Mouse (Mus musculus): ENCODE results near the gene Nrg4.
"Not testable (repeated sequence)": the region's sequence is repeated elsewhere in the genome, so short reads cannot be mapped to it uniquely, and the experiment has no call there.

The Nrg4 gene

GRCm38 (mm10) chr9:55322641-55323040, 4.0 kb downstream of the Nrg4 start:
- DNase-seq (ENCODE audit: low spot score) = no peak

- DNase-seq (ENCODE audit: low spot score) = no peak
Measured at GRCm38 (mm10) chr9:55313619-55314261, 12.9 kb downstream of the Nrg4 start.

- peak; percentile 43 for DNase-seq (ENCODE audit: low spot score)
Measured at GRCm38 (mm10) chr9:55311560-55311959, 15.1 kb downstream of the Nrg4 start.

DNA sequence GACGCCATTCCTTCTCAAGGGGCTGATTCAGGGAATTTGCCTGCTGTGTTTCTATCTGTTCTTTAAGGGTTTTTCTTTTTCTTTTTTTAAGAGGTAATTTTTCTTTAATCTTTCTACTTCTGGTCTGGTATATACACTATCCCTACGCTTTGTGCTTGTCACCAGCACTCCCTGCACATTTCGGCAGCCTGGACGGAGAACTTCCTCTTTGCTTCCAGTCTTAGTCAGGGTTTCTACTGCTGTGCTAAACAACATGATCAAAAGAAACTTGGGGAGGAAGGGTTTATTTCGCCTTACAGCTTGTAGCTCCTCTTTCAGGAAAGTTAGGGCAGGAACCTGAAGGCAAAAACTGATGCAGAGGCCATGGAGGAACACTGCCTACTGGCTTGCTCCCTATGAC, 18.2 kb downstream of the Nrg4 start:
- no peak for DNase-seq (ENCODE audit: low spot score)

DNA sequence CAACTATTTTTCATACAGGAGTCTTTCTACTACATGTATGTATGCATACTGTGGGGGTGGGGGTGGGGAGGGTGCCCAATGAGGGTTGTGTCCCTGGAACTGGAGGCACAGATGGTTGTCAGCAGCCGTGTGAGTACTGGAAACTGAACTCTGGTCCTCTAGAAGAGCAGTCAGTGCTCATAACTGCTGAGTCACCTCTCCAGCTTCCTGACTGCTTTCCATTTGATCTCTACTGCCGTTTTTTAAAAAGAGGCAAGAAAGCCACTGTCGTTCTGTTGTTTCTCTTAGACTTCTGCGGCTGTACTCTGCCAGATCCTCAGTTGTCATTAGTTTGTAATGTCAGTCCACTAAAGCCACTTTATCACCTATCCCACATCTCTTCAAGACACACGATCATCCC, 19.1 kb downstream of the Nrg4 start:
- no peak for DNase-seq (ENCODE audit: low spot score)

DNA sequence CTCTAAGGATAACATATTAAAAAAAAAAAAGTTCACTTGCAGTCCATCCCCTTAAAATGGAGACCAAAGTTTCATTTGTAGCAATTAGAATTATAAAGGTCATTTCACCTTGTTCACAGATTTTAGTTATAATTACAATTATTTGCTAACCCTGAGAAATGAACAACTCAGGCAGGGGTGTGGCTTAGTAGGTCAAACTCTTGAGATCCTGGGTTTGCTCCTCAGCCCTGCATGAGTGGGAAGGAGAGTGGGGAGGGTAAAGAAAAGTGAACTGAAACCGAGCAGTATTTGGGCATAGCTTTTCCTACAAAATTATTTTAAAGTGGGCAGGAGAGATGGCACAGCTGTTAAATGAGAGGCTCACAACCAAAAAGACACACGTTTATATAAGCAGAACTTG, 19.6 kb downstream of the Nrg4 start:
- no peak for DNase-seq (ENCODE audit: low spot score)

GRCm38 (mm10) chr9:55296221-55296620, 30.4 kb downstream of the Nrg4 start:
- no peak for DNase-seq (ENCODE audit: low spot score)

- DNase-seq (ENCODE audit: low spot score) = no peak
Measured at GRCm38 (mm10) chr9:55291966-55292365, 34.7 kb downstream of the Nrg4 start.

GRCm38 (mm10) chr9:55289475-55290198, 37.0 kb downstream of the Nrg4 start:
- DNase-seq (ENCODE audit: low spot score) = no peak

- no peak for DNase-seq (ENCODE audit: low spot score)
Measured at GRCm38 (mm10) chr9:55285197-55285596, 41.4 kb downstream of the Nrg4 start.

- DNase-seq (ENCODE audit: low spot score) = peak; percentile 19
Measured at GRCm38 (mm10) chr9:55283516-55283915, 43.1 kb downstream of the Nrg4 start.

GRCm38 (mm10) chr9:55279114-55279825, 47.4 kb downstream of the Nrg4 start:
- DNase-seq (ENCODE audit: low spot score) = no peak

- no peak for DNase-seq (ENCODE audit: low spot score)
Measured at GRCm38 (mm10) chr9:55277562-55277961, 49.1 kb downstream of the Nrg4 start.

GRCm38 (mm10) chr9:55273906-55274305, 52.7 kb downstream of the Nrg4 start:
- DNase-seq (ENCODE audit: low spot score) = no peak

GRCm38 (mm10) chr9:55271960-55272560, 54.6 kb downstream of the Nrg4 start:
- DNase-seq (ENCODE audit: low spot score) = no peak

- no peak for DNase-seq (ENCODE audit: low spot score)
Measured at GRCm38 (mm10) chr9:55264356-55265302, 62.0 kb downstream of the Nrg4 start.

DNA sequence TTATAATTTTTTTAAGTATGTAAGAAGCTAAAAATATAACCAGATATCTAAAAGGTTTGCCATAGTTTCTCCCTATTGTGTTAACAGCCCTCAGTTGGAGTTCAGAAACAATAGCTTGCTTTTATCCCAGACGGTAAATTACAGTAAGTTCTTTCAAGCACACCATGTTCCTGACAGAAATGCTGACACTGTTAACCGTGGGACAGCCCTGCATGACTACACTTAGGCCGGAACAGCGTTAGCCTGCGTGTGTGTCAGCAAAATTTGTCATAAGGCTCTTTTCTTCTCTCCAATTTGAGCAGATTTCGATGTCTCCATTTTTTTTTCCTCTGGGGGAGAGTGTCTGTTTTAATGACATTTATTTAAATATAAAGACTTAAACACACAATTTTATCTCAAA, 66.9 kb downstream of the Nrg4 start:
- DNase-seq (ENCODE audit: low spot score) = no peak

GRCm38 (mm10) chr9:55257105-55257504, 69.5 kb downstream of the Nrg4 start:
- DNase-seq (ENCODE audit: low spot score) = no peak

DNA sequence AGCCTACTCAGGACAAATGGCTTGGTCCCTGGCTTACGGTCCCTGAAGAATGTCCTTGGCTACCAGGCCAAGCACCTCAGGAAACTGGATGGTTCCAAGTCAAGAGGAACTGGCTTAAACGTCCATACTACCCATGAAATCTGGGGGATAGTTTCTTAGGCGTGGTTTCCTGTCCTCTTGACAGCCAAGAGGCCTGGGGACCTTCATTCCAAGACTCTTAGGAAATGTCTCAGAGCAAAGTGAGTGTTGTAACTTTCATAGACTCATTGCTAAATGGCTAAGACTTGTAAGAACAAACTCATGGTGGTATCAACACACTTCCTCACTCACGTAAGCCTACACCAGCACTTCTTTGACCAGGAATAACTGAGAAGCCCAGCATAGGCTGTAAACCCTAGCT, 71.0 kb downstream of the Nrg4 start:
- no peak for DNase-seq (ENCODE audit: low spot score)

- DNase-seq (ENCODE audit: low spot score) = no peak
Measured at GRCm38 (mm10) chr9:55255056-55255455, 71.6 kb downstream of the Nrg4 start.

DNA sequence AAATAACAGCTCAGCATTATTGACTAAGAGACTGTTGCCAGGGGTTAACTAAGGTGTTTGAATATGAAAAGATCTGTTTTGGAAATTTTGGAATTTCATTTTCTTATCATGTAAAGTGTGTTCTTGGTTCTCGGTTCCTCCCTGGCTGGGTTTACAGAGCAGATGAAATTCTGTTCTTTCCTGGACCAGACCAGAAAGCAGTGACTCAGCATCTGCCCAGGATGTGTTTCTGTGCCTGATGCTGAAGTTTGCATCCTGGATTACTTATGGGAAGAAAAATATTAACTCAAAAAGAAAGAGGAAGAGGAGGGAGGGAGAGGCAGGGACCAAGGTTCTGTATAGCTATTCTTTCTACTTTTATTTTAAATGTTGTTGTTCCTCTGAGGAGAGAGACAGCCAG, 72.8 kb downstream of the Nrg4 start:
- DNase-seq (ENCODE audit: low spot score) = no peak

GRCm38 (mm10) chr9:55252097-55252496, 74.5 kb downstream of the Nrg4 start:
- DNase-seq (ENCODE audit: low spot score) = not testable (repeated sequence)
